Mouse (Mus musculus): Measurements from ENCODE around the gene Tob1.

DNA sequence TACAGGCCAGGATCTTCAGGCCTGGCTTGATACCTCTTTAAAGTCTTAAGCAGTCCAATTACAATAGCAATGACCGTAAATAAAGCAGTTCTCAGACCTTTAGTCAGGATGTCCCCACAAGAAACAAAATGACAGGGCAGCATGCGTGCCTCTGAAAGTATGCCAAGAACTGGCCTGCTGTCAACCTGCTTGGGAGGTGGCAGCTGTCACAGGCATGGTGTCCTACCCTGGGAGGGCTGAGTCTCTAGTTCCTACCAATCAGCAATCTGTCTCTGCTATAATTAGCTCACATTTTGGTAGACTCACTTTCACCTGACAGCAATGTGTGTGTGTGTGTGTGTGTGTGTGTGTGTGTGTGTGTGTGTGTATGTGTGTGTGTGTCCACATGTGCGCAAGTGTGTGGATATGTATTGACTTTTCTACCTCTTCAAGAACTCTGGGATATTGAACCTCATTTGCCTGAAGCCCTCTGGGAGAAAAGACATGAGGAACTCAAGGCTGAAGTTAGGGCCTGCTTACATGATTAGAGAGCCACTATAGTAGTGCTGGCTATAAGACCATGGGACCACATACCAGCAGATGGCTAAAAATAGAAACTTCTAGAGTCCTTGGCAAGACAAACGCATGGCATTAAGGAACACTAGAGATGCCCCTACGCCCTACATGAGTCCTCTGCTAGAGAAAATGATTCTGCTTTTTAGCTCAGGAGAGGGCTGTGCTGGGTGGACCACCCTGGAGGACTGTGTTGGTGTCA lies 18.1 kb downstream of the Tob1 start:
- TF ChIP-seq CTCF (IDR thresholded peaks at IDR 0.05; ENCODE audit: extremely low read depth, insufficient read length, insufficient replicate concordance, low read depth, low read length) = no peak
- no peak for TF ChIP-seq POLR2A (IDR thresholded peaks at IDR 0.05; ENCODE audit: low read depth, low read length)
